Mouse (Mus musculus) stomach, postnatal 0 days (tissue): Measurements from ENCODE around the gene Ciz1. TPM values are rescaled to one million over a fixed set of nuclear protein-coding genes. Genes with fewer than 3 reads are reported as not detected.

ENCODE experiments used
- ATAC-seq: fragments of 200-750 bp; cut with Nextera tagmentation; 2 replicates; pipeline ENCODE4 v1.8.0; 2017; ENCODE audit not compliant: low FRiP score, low TSS enrichment
- DNase-seq: peaks from one replicate; pipeline ENCODE4 v3.0.0-alpha.2; 2016; ENCODE audit warnings: low spot score
- H3K27ac ChIP-seq: fragments of 300-500 bp; sonication (generic); replicated peaks from 2 replicates; pipeline ENCODE4 v1.5.1; 2014; ENCODE audit warnings: mild to moderate bottlenecking, control low read depth
- H3K27me3 ChIP-seq: fragments of 300-500 bp; sonication (generic); 2 replicates; pipeline ENCODE4 v1.6.1; 2014; ENCODE audit warnings: low read length; ENCODE audit not compliant: control insufficient read depth, insufficient read depth
- H3K36me3 ChIP-seq: fragments of 300-500 bp; sonication (generic); 2 replicates; pipeline ENCODE4 v1.6.1; 2014; ENCODE audit warnings: low read length, mixed read lengths; ENCODE audit not compliant: control insufficient read depth, insufficient read depth
- H3K4me1 ChIP-seq: fragments of 300-500 bp; sonication (generic); replicated peaks from 2 replicates; pipeline ENCODE4 v1.6.1; 2014; ENCODE audit warnings: antibody characterized with exemption; ENCODE audit not compliant: control insufficient read depth, insufficient read depth
- H3K4me2 ChIP-seq: fragments of 300-500 bp; sonication (generic); replicated peaks from 2 replicates; pipeline ENCODE4 v1.6.1; 2014; ENCODE audit warnings: low read depth, mild to moderate bottlenecking, control low read depth, moderate library complexity
- H3K4me3 ChIP-seq: fragments of 300-500 bp; sonication (generic); 2 replicates; pipeline ENCODE4 v1.5.1; 2014; ENCODE audit warnings: low read depth, low read length, control low read depth
- H3K9ac ChIP-seq: fragments of 300-500 bp; sonication (generic); 2 replicates; pipeline ENCODE4 v1.6.1; 2014; ENCODE audit warnings: mild to moderate bottlenecking, low read length, control low read depth, mixed read lengths
- H3K9me3 ChIP-seq: fragments of 300-500 bp; sonication (generic); 2 replicates; pipeline ENCODE4 v1.6.1; 2016; ENCODE audit warnings: low read length; ENCODE audit not compliant: control insufficient read depth
- CTCF ChIP-seq: IDR thresholded peaks from 2 replicates; pipeline ENCODE4 v1.5.1; 2016; ENCODE audit warnings: antibody characterized with exemption, low read depth, mild to moderate bottlenecking, moderate library complexity
- EP300 ChIP-seq: optimal IDR thresholded peaks from 2 replicates; pipeline ENCODE3; 2016; ENCODE audit warnings: antibody characterized with exemption
- WGBS: fragments of 180-500 bp; shearing (Covaris S2); extraction: QIAGEN DNeasy Blood & Tissue Kit; methylation state at CpG from one replicate; pipeline ENCODE4 v1.1.7; 2014; 5-methylcytosine and 5-hydroxymethylcytosine counted together
- polyA plus RNA-seq: library from polyadenylated mRNA; unstranded; fragments of >200 nt; fragmentation: Nextera tagmentation; extraction: Ambion mirVana; gene quantifications from 2 replicates; pipeline ENCODE4 v1.2.1, GENCODE M21; 2015

Ciz1 gene
- polyA plus RNA-seq, 1 experiment from 2014 or later = 14.0 TPM

GRCm38 (mm10) chr2:32387706-32388490 is 35.8 kb downstream of the Ciz1 start, which contains the start of gene Lcn2:
Lcn2 (minus strand) TSS chr2:32388252.
- 56% methylated on average over 5 of the region's 5 CpGs for WGBS
- DNase-seq = no peak
- H3K27me3 ChIP-seq = no peaks in the 10 kb centered on the region
- TF ChIP-seq CTCF (no peak), EP300 (no peak)
- no peak within 1 kb of the TSS for H3K4me3 ChIP-seq
- H3K4me1 ChIP-seq = no peaks in the 10 kb centered on the region
- H3K36me3 ChIP-seq = no peaks in the 10 kb centered on the region
- no peak within 1 kb of the TSS for H3K4me2 ChIP-seq
- H3K9me3 ChIP-seq = no peaks in the 10 kb centered on the region
- H3K9ac ChIP-seq = 0 out of 2 replicates have a peak within 1 kb of the TSS, but pooled peaks have one; percentile 18
- no peak for ATAC-seq
- no peak within 1 kb of the TSS for H3K27ac ChIP-seq

GRCm38 (mm10) chr2:32389157-32389556 is 37.0 kb downstream of the Ciz1 start:
- TF ChIP-seq EP300 = no peak
- no peak for TF ChIP-seq CTCF
- H3K27me3 ChIP-seq = no peaks in the 10 kb centered on the region
- DNase-seq (no peak), ATAC-seq (no peak)
- WGBS = 60% methylated on average over 2 of the region's 2 CpGs
- no peak overlapping the region for H3K9ac ChIP-seq
- no peak overlapping the region for H3K4me3 ChIP-seq
- no peaks in the 10 kb centered on the region for H3K36me3 ChIP-seq
- no peaks in the 10 kb centered on the region for H3K4me1 ChIP-seq
- no peak overlapping the region for H3K27ac ChIP-seq
- no peaks in the 10 kb centered on the region for H3K9me3 ChIP-seq
- H3K4me2 ChIP-seq = no peak overlapping the region

- Histone ChIP-seq H3K9me3 (no peaks in the 10 kb centered on the region), H3K9ac (no peak overlapping the region)
- DNase-seq = no peak
Observed at GRCm38 (mm10) chr2:32390871-32391270, 38.7 kb downstream of the Ciz1 start.

GRCm38 (mm10) chr2:32392063-32392462 is 39.9 kb downstream of the Ciz1 start:
- Histone ChIP-seq H3K9me3 (no peaks in the 10 kb centered on the region), H3K36me3 (no peaks in the 10 kb centered on the region), H3K27me3 (no peaks in the 10 kb centered on the region), H3K27ac (no peak overlapping the region), H3K4me2 (no peak overlapping the region), H3K4me3 (no peak overlapping the region), H3K9ac (no peak overlapping the region), H3K4me1 (peaks cover 2% of the 10 kb centered on the region; the same call in 1 of the 2 replicates)
- TF ChIP-seq CTCF (no peak), EP300 (no peak)
- DNase-seq (peak; percentile 63), ATAC-seq (no peak)
- WGBS = 56% methylated on average over 5 of the region's 5 CpGs

More at GRCm38 (mm10) chr2:32390871-32391270, 38.7 kb downstream of the Ciz1 start:
- no peak for TF ChIP-seq EP300
- no peak for TF ChIP-seq CTCF
- 67% methylated on average over 8 of the region's 8 CpGs for WGBS
- H3K27ac ChIP-seq = no peak overlapping the region
- no peaks in the 10 kb centered on the region for H3K4me1 ChIP-seq
- ATAC-seq = no peak
- no peaks in the 10 kb centered on the region for H3K27me3 ChIP-seq
- H3K36me3 ChIP-seq = no peaks in the 10 kb centered on the region
- H3K4me2 ChIP-seq = no peak overlapping the region
- no peak overlapping the region for H3K4me3 ChIP-seq

- DNase-seq (peak; percentile 41), ATAC-seq (no peak)
- peak overlapping the region; percentile 97 for H3K27ac ChIP-seq
- 4% methylated on average over 8 of the region's 8 CpGs for WGBS
- H3K9me3 ChIP-seq = no peaks in the 10 kb centered on the region
- H3K4me3 ChIP-seq = peak overlapping the region; percentile 76
- H3K27me3 ChIP-seq = no peaks in the 10 kb centered on the region
- TF ChIP-seq EP300 (no peak), CTCF (peak; percentile 72)
- H3K4me1 ChIP-seq = peaks cover 2% of the 10 kb centered on the region; the same call in 1 of the 2 replicates
- H3K4me2 ChIP-seq = peak overlapping the region; percentile 89
- H3K9ac ChIP-seq = peak overlapping the region; percentile 71
- H3K36me3 ChIP-seq = no peaks in the 10 kb centered on the region
Observed at GRCm38 (mm10) chr2:32394973-32395372, 42.8 kb downstream of the Ciz1 start.

- H3K9ac ChIP-seq = peak within 1 kb of the TSS; percentile 71
- H3K4me2 ChIP-seq = peak within 1 kb of the TSS; percentile 89
- TF ChIP-seq CTCF (no peak), EP300 (no peak)
- no peaks in the 10 kb centered on the region for H3K9me3 ChIP-seq
- H3K4me1 ChIP-seq = peaks cover 2% of the 10 kb centered on the region; the same call in 1 of the 2 replicates
- peak within 1 kb of the TSS; percentile 76 for H3K4me3 ChIP-seq
- H3K36me3 ChIP-seq = 0 out of 2 replicates have a peak, but pooled peaks cover under 1% of the 10 kb centered on the region
- WGBS = under 1% methylated on average over 31 of the region's 31 CpGs
- no peaks in the 10 kb centered on the region for H3K27me3 ChIP-seq
- peak within 1 kb of the TSS; percentile 97 for H3K27ac ChIP-seq
- peak; percentile 94 for DNase-seq
- ATAC-seq = peak; percentile 86
Observed at GRCm38 (mm10) chr2:32395484-32395945, 43.4 kb downstream of the Ciz1 start, which contains the start of gene Ptges2. Ptges2 (plus strand) TSS chr2:32395896.
